Mouse (Mus musculus): ENCODE measurements around the gene Nrd1. TPM values are rescaled to one million over a fixed set of nuclear protein-coding genes. Genes with fewer than 3 reads are reported as not detected.
A peak's percentile ranks its signal among the peaks of the same experiment; 100 is the strongest.

The Nrd1 gene
- polyA plus RNA-seq, 1 experiment = 214 TPM

GRCm38 (mm10) chr4:108987473-108987842 lies 13.0 kb upstream of the Nrd1 start:
- no peak overlapping the region for H3K27ac ChIP-seq (ENCODE audit: insufficient read depth, low read length)
- TF ChIP-seq CTCF (IDR thresholded peaks at IDR 0.05; ENCODE audit: borderline replicate concordance, insufficient read depth, low read length) (no peak), POLR2A (IDR thresholded peaks at IDR 0.05; ENCODE audit: low read depth, low read length) (no peak)
- no peak overlapping the region for H3K4me3 ChIP-seq (ENCODE audit: insufficient read depth, low read length)
- no peaks in the 10 kb centered on the region for H3K4me1 ChIP-seq (ENCODE audit: control insufficient read depth, insufficient read depth, low read length)

GRCm38 (mm10) chr4:108989430-108989829 lies 11.0 kb upstream of the Nrd1 start:
- no peak overlapping the region for H3K27ac ChIP-seq (ENCODE audit: insufficient read depth, low read length)
- no peak overlapping the region for H3K4me3 ChIP-seq (ENCODE audit: insufficient read depth, low read length)
- TF ChIP-seq POLR2A (IDR thresholded peaks at IDR 0.05; ENCODE audit: low read depth, low read length) (no peak), CTCF (IDR thresholded peaks at IDR 0.05; ENCODE audit: borderline replicate concordance, insufficient read depth, low read length) (no peak)
- H3K4me1 ChIP-seq (ENCODE audit: control insufficient read depth, insufficient read depth, low read length) = no peaks in the 10 kb centered on the region

GRCm38 (mm10) chr4:108990032-108990431 lies 10.4 kb upstream of the Nrd1 start:
- Histone ChIP-seq H3K27ac (ENCODE audit: insufficient read depth, low read length) (no peak overlapping the region), H3K4me1 (ENCODE audit: control insufficient read depth, insufficient read depth, low read length) (no peaks in the 10 kb centered on the region), H3K4me3 (ENCODE audit: insufficient read depth, low read length) (no peak overlapping the region)
- TF ChIP-seq CTCF (IDR thresholded peaks at IDR 0.05; ENCODE audit: borderline replicate concordance, insufficient read depth, low read length) = no peak
- no peak for TF ChIP-seq POLR2A (IDR thresholded peaks at IDR 0.05; ENCODE audit: low read depth, low read length)

GRCm38 (mm10) chr4:108990571-108990970 lies 9.9 kb upstream of the Nrd1 start:
- no peak overlapping the region for H3K27ac ChIP-seq (ENCODE audit: insufficient read depth, low read length)
- H3K4me1 ChIP-seq (ENCODE audit: control insufficient read depth, insufficient read depth, low read length) = no peaks in the 10 kb centered on the region
- no peak overlapping the region for H3K4me3 ChIP-seq (ENCODE audit: insufficient read depth, low read length)
- TF ChIP-seq POLR2A (IDR thresholded peaks at IDR 0.05; ENCODE audit: low read depth, low read length) (no peak), CTCF (IDR thresholded peaks at IDR 0.05; ENCODE audit: borderline replicate concordance, insufficient read depth, low read length) (no peak)

GRCm38 (mm10) chr4:108991811-108992210 lies 8.6 kb upstream of the Nrd1 start:
- TF ChIP-seq POLR2A (IDR thresholded peaks at IDR 0.05; ENCODE audit: low read depth, low read length) (no peak), CTCF (IDR thresholded peaks at IDR 0.05; ENCODE audit: borderline replicate concordance, insufficient read depth, low read length) (no peak)
- Histone ChIP-seq H3K4me3 (ENCODE audit: insufficient read depth, low read length) (no peak overlapping the region), H3K4me1 (ENCODE audit: control insufficient read depth, insufficient read depth, low read length) (no peaks in the 10 kb centered on the region), H3K27ac (ENCODE audit: insufficient read depth, low read length) (no peak overlapping the region)

GRCm38 (mm10) chr4:108992978-108993377 lies 7.5 kb upstream of the Nrd1 start:
- H3K4me1 ChIP-seq (ENCODE audit: control insufficient read depth, insufficient read depth, low read length) = no peaks in the 10 kb centered on the region
- H3K27ac ChIP-seq (ENCODE audit: insufficient read depth, low read length) = no peak overlapping the region
- H3K4me3 ChIP-seq (ENCODE audit: insufficient read depth, low read length) = no peak overlapping the region
- TF ChIP-seq POLR2A (IDR thresholded peaks at IDR 0.05; ENCODE audit: low read depth, low read length) (no peak), CTCF (IDR thresholded peaks at IDR 0.05; ENCODE audit: borderline replicate concordance, insufficient read depth, low read length) (no peak)

GRCm38 (mm10) chr4:109000961-109001360 lies 506 bp downstream of the Nrd1 start:
- TF ChIP-seq POLR2A (IDR thresholded peaks at IDR 0.05; ENCODE audit: low read depth, low read length) (no peak), CTCF (IDR thresholded peaks at IDR 0.05; ENCODE audit: borderline replicate concordance, insufficient read depth, low read length) (no peak)
- Histone ChIP-seq H3K4me3 (ENCODE audit: insufficient read depth, low read length) (peak overlapping the region; percentile 88), H3K27ac (ENCODE audit: insufficient read depth, low read length) (peak overlapping the region; percentile 50), H3K4me1 (ENCODE audit: control insufficient read depth, insufficient read depth, low read length) (0 out of 2 replicates have a peak, but pooled peaks cover 3% of the 10 kb centered on the region)

- peak overlapping the region; percentile 62; the same call in 1 of the 2 replicates for H3K27ac ChIP-seq (ENCODE audit: insufficient read depth, low read length)
- peaks cover 5% of the 10 kb centered on the region for H3K4me1 ChIP-seq (ENCODE audit: control insufficient read depth, insufficient read depth, low read length)
- no peak overlapping the region for H3K4me3 ChIP-seq (ENCODE audit: insufficient read depth, low read length)
- no peak for TF ChIP-seq CTCF (IDR thresholded peaks at IDR 0.05; ENCODE audit: borderline replicate concordance, insufficient read depth, low read length)
- TF ChIP-seq POLR2A (IDR thresholded peaks at IDR 0.05; ENCODE audit: low read depth, low read length) = no peak
Measured at GRCm38 (mm10) chr4:109008046-109008445, 7.6 kb downstream of the Nrd1 start.

- no peak overlapping the region for H3K4me3 ChIP-seq (ENCODE audit: insufficient read depth, low read length)
- H3K4me1 ChIP-seq (ENCODE audit: control insufficient read depth, insufficient read depth, low read length) = peaks cover 2% of the 10 kb centered on the region; the same call in 1 of the 2 replicates
- H3K27ac ChIP-seq (ENCODE audit: insufficient read depth, low read length) = no peak overlapping the region
- no peak for TF ChIP-seq CTCF (IDR thresholded peaks at IDR 0.05; ENCODE audit: borderline replicate concordance, insufficient read depth, low read length)
- TF ChIP-seq POLR2A (IDR thresholded peaks at IDR 0.05; ENCODE audit: low read depth, low read length) = no peak
Measured at GRCm38 (mm10) chr4:109014091-109014490, 13.6 kb downstream of the Nrd1 start.

GRCm38 (mm10) chr4:109017441-109017840 lies 17.0 kb downstream of the Nrd1 start:
- Histone ChIP-seq H3K4me1 (ENCODE audit: control insufficient read depth, insufficient read depth, low read length) (no peaks in the 10 kb centered on the region), H3K4me3 (ENCODE audit: insufficient read depth, low read length) (no peak overlapping the region), H3K27ac (ENCODE audit: insufficient read depth, low read length) (no peak overlapping the region)
- TF ChIP-seq POLR2A (IDR thresholded peaks at IDR 0.05; ENCODE audit: low read depth, low read length) (no peak), CTCF (IDR thresholded peaks at IDR 0.05; ENCODE audit: borderline replicate concordance, insufficient read depth, low read length) (no peak)

GRCm38 (mm10) chr4:109019301-109019700 lies 18.8 kb downstream of the Nrd1 start:
- no peak for TF ChIP-seq POLR2A (IDR thresholded peaks at IDR 0.05; ENCODE audit: low read depth, low read length)
- TF ChIP-seq CTCF (IDR thresholded peaks at IDR 0.05; ENCODE audit: borderline replicate concordance, insufficient read depth, low read length) = no peak
- Histone ChIP-seq H3K27ac (ENCODE audit: insufficient read depth, low read length) (no peak overlapping the region), H3K4me3 (ENCODE audit: insufficient read depth, low read length) (no peak overlapping the region), H3K4me1 (ENCODE audit: control insufficient read depth, insufficient read depth, low read length) (no peaks in the 10 kb centered on the region)
